Mouse (Mus musculus): ENCODE results near the gene Fam129b. TPM values are rescaled to one million over a fixed set of nuclear protein-coding genes. Genes with fewer than 3 reads are reported as not detected.
"Not testable (repeated sequence)": the region's sequence is repeated elsewhere in the genome, so short reads cannot be mapped to it uniquely, and the experiment has no call there.

The Fam129b gene
- polyA plus RNA-seq, 1 experiment from 2014 or later, result 29.1 TPM

GRCm38 (mm10) chr2:32847468-32847821, 28.5 kb upstream of the Fam129b start:
- Histone ChIP-seq H3K4me3 (peak overlapping the region; percentile 82), H3K4me1 (peaks cover 27% of the 10 kb centered on the region), H3K36me3 (no peaks in the 10 kb centered on the region), H3K9me3 (no peaks in the 10 kb centered on the region), H3K27me3 (peaks cover 19% of the 10 kb centered on the region), H3K27ac (replicated peaks) (no peak overlapping the region; the same call in 1 of the 2 replicates), H3K4me2 (replicated peaks) (peak overlapping the region; percentile 97), H3K9ac (replicated peaks) (peak overlapping the region; percentile 82; the same call in 1 of the 2 replicates)
- peak; percentile 48 for ATAC-seq (ENCODE audit: low FRiP score, low read depth)
- WGBS, result 48% methylated on average over 6 of the region's 6 CpGs

DNA sequence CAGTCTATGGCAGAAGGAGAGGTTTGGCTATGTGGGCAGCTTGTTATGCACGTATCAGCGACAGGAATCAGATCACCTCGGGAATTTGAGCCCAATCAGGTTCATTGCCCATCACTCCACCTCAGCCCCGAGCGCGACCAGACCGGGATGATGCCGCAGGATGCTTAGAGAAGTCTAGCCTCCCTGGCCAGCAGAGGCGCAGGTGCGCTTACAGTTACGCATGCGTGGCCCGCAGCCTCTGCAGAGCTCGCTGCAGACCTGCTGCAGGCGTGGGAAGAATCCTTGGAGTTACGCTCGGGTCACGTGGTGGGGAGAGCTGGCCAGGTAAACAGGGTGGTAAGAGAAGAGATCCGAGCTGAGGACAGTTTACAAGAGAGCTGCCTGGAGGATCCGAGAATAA, 23.8 kb upstream of the Fam129b start:
- no peak overlapping the region for H3K9ac ChIP-seq (replicated peaks)
- H3K9me3 ChIP-seq, result no peaks in the 10 kb centered on the region
- H3K27me3 ChIP-seq, result peaks cover 24% of the 10 kb centered on the region
- 5% methylated on average over 20 of the region's 20 CpGs for WGBS
- ATAC-seq (ENCODE audit: low FRiP score, low read depth), result no peak
- H3K4me1 ChIP-seq, result peaks cover 12% of the 10 kb centered on the region; the same call in 1 of the 2 replicates
- peak overlapping the region; percentile 32 for H3K4me2 ChIP-seq (replicated peaks)
- H3K27ac ChIP-seq (replicated peaks), result no peak overlapping the region
- no peaks in the 10 kb centered on the region for H3K36me3 ChIP-seq
- 0 out of 2 replicates have a peak overlapping the region, but pooled peaks have one; percentile 9 for H3K4me3 ChIP-seq

- H3K4me3 ChIP-seq; H3K9me3 ChIP-seq; H3K4me2 ChIP-seq (replicated peaks); H3K9ac ChIP-seq (replicated peaks); H3K4me1 ChIP-seq; H3K27ac ChIP-seq (replicated peaks); ATAC-seq (ENCODE audit: low FRiP score, low read depth); H3K36me3 ChIP-seq: not testable (repeated sequence)
- peaks cover 24% of the 10 kb centered on the region for H3K27me3 ChIP-seq
- 73% methylated on average over 4 of the region's 4 CpGs for WGBS
Observed at GRCm38 (mm10) chr2:32853716-32854115, 22.2 kb upstream of the Fam129b start.

- Histone ChIP-seq H3K9ac (replicated peaks) (no peak overlapping the region), H3K4me3 (no peak overlapping the region), H3K4me1 (peaks cover 8% of the 10 kb centered on the region; the same call in 1 of the 2 replicates), H3K9me3 (no peaks in the 10 kb centered on the region), H3K27ac (replicated peaks) (no peak overlapping the region), H3K36me3 (no peaks in the 10 kb centered on the region), H3K4me2 (replicated peaks) (no peak overlapping the region), H3K27me3 (peaks cover 24% of the 10 kb centered on the region)
- 6% methylated on average over 8 of the region's 8 CpGs for WGBS
- peak; percentile 70; the same call in 1 of the 2 replicates for ATAC-seq (ENCODE audit: low FRiP score, low read depth)
Observed at GRCm38 (mm10) chr2:32854206-32854605, 21.7 kb upstream of the Fam129b start.

DNA sequence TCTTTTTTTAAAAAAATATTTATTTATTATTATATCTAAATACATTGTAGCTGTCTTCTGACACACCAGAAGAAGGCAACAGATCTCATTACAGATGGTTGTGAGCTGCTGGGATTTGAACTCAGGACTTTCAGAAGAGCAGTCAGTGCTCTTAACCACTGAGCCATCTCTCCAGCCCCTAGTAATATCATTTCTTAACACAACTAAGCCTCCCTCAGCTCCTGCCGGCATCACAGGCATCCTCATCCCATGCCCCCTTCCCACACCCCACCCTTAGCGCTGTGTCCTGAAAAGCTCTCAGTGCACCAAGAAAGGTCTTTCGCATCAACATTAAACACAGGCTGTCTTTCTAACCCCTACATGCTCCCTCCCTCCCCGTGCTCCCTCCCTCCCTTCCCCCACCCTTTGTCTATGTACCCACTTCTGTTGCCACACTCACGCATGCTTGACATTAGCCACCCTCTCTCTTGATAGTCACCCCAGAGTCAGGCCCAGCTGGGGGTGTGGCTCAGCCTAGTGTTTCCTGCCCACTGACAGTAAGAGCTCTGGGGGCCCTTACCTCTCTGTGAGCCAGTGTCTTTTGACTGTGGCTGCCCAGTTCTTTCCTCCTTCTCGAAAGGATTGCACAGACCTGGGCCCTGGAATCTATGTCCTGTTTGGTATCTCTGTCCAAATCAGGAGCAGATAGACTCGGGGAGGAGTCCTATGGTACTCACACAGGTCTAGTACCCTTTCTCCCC, 20.7 kb upstream of the Fam129b start:
- peaks cover 8% of the 10 kb centered on the region; the same call in 1 of the 2 replicates for H3K4me1 ChIP-seq
- H3K9ac ChIP-seq (replicated peaks), result no peak overlapping the region
- H3K27ac ChIP-seq (replicated peaks), result no peak overlapping the region
- H3K4me3 ChIP-seq, result no peak overlapping the region
- H3K36me3 ChIP-seq, result no peaks in the 10 kb centered on the region
- H3K4me2 ChIP-seq (replicated peaks), result no peak overlapping the region
- 67% methylated on average over 7 of the region's 7 CpGs for WGBS
- no peaks in the 10 kb centered on the region for H3K9me3 ChIP-seq
- peaks cover 24% of the 10 kb centered on the region for H3K27me3 ChIP-seq
- no peak for ATAC-seq (ENCODE audit: low FRiP score, low read depth)

GRCm38 (mm10) chr2:32855790-32856465, 20.0 kb upstream of the Fam129b start:
- ATAC-seq (ENCODE audit: low FRiP score, low read depth), result no peak
- peaks cover 20% of the 10 kb centered on the region for H3K27me3 ChIP-seq
- H3K9ac ChIP-seq (replicated peaks), result no peak overlapping the region
- H3K4me2 ChIP-seq (replicated peaks), result no peak overlapping the region
- no peak overlapping the region for H3K27ac ChIP-seq (replicated peaks)
- WGBS, result 42% methylated on average over 5 of the region's 5 CpGs
- no peaks in the 10 kb centered on the region for H3K9me3 ChIP-seq
- H3K36me3 ChIP-seq, result no peaks in the 10 kb centered on the region
- H3K4me1 ChIP-seq, result peaks cover 8% of the 10 kb centered on the region; the same call in 1 of the 2 replicates
- H3K4me3 ChIP-seq, result no peak overlapping the region

DNA sequence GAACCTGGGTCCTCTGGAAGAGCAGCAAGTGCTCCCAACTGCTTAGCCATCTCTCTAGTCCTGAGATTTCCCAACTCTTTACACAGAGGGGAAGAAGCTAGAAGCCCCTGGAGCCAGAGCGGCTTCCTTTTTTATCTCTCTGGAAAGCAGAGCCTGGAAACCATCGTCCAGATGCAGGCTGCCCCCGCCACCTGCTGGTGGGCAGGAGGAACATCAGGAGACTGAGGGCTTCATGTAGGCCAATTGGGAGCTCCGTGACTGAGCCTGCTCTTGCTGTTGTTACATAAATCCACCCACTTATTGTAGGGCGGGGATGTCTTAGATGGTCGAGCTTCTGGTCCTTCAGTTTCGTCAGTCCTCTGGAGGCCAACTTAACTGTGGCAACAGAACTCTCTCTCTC, 18.3 kb upstream of the Fam129b start:
- peaks cover 4% of the 10 kb centered on the region for H3K27me3 ChIP-seq
- 2% methylated on average over 7 of the region's 7 CpGs for WGBS
- no peaks in the 10 kb centered on the region for H3K36me3 ChIP-seq
- peak; percentile 63 for ATAC-seq (ENCODE audit: low FRiP score, low read depth)
- no peak overlapping the region for H3K4me2 ChIP-seq (replicated peaks)
- H3K27ac ChIP-seq (replicated peaks), result no peak overlapping the region
- H3K4me3 ChIP-seq, result no peak overlapping the region
- H3K9me3 ChIP-seq, result no peaks in the 10 kb centered on the region
- no peak overlapping the region for H3K9ac ChIP-seq (replicated peaks)
- H3K4me1 ChIP-seq, result peaks cover under 1% of the 10 kb centered on the region; the same call in 1 of the 2 replicates

DNA sequence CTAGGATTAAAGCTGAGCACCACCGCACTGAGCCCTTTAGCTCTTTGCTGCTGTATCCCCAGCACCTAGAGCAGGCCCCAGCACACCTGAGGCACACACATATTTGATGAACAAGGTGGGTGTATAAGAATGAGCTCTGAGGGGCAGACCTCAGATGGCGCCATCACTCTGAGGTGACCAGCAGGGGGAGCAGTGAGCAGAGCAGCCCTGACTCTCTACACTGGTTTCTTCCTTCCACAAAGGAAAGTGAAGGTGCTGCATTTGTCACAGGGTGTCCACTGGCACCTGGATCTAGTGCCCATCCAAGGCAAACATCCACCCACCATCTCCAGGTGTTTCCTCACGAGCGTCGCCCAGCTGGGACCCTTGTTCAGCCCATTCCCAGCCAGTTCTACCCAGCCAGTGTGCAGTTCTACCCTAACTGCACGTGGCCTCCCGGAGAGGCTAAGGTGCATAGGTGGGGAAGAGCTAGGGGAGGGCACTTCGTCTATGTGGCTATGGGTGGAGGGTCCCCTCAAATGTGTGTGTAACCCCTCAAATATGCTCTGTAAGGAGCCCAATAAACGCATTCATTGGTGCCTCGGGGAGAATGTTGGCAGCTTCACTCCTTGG, 16.8 kb upstream of the Fam129b start:
- no peak overlapping the region for H3K4me2 ChIP-seq (replicated peaks)
- no peaks in the 10 kb centered on the region for H3K36me3 ChIP-seq
- 49% methylated on average over 10 of the region's 10 CpGs for WGBS
- H3K27ac ChIP-seq (replicated peaks), result no peak overlapping the region
- no peaks in the 10 kb centered on the region for H3K9me3 ChIP-seq
- H3K27me3 ChIP-seq, result no peaks in the 10 kb centered on the region; the same call in 1 of the 2 replicates
- no peak for ATAC-seq (ENCODE audit: low FRiP score, low read depth)
- H3K4me3 ChIP-seq, result no peak overlapping the region
- no peak overlapping the region for H3K9ac ChIP-seq (replicated peaks)
- no peaks in the 10 kb centered on the region; the same call in 1 of the 2 replicates for H3K4me1 ChIP-seq

DNA sequence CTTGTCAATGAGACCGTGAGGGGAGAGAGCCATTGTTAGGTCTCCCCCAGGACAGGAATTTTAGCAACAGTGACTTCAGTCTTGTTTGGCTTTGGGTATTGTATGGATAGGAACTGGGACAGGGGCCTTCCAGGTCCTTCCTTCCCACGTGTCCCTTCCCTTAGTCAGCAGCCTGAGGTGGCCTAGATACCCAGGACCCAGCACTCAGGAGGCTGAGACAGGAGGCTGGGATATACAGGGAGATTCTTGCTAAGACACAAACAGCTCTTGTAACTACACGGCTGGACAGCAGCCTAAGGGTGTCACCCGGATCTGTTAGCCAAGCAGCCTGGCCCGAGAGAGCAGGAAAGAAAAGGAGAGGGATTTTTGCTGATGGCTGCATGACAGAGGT, 16.3 kb upstream of the Fam129b start:
- no peak for ATAC-seq (ENCODE audit: low FRiP score, low read depth)
- 87% methylated on average over 5 of the region's 5 CpGs for WGBS

DNA sequence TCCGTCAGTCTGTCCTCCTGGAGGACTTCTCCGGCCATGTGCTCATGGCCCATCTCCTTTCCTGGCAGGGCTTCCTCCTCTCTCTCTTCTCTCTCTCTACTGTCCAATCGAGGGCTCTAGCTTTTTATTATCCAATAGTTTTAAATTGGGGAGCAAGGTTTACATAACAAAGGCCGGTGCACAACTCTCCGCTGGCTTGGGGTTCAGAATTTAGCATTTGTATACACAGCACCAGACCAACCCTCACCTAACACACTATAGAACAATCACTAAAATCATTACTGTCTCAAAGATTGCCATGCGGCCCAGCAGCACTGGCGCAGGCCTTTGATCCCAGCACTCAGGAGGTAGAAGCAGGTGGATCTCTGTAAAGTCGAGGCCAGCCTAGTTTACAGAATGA, 15.1 kb upstream of the Fam129b start:
- Histone ChIP-seq H3K27me3 (no peaks in the 10 kb centered on the region; the same call in 1 of the 2 replicates), H3K4me3 (no peak overlapping the region), H3K9ac (replicated peaks) (no peak overlapping the region), H3K36me3 (no peaks in the 10 kb centered on the region), H3K27ac (replicated peaks) (no peak overlapping the region), H3K4me2 (replicated peaks) (no peak overlapping the region), H3K9me3 (no peaks in the 10 kb centered on the region), H3K4me1 (no peaks in the 10 kb centered on the region; the same call in 1 of the 2 replicates)
- WGBS, result 84% methylated on average over 8 of the region's 8 CpGs
- ATAC-seq (ENCODE audit: low FRiP score, low read depth), result no peak

More for the DNA sequence above, 16.3 kb upstream of the Fam129b start:
- no peak overlapping the region for H3K4me2 ChIP-seq (replicated peaks)
- H3K27ac ChIP-seq (replicated peaks), result no peak overlapping the region
- H3K4me3 ChIP-seq, result no peak overlapping the region
- no peaks in the 10 kb centered on the region for H3K36me3 ChIP-seq
- H3K9ac ChIP-seq (replicated peaks), result no peak overlapping the region
- no peaks in the 10 kb centered on the region; the same call in 1 of the 2 replicates for H3K4me1 ChIP-seq
- H3K9me3 ChIP-seq, result no peaks in the 10 kb centered on the region
- H3K27me3 ChIP-seq, result no peaks in the 10 kb centered on the region; the same call in 1 of the 2 replicates

- Histone ChIP-seq H3K4me2 (replicated peaks) (no peak overlapping the region), H3K27ac (replicated peaks) (no peak overlapping the region), H3K27me3 (no peaks in the 10 kb centered on the region; the same call in 1 of the 2 replicates), H3K4me3 (no peak overlapping the region), H3K4me1 (no peaks in the 10 kb centered on the region), H3K36me3 (no peaks in the 10 kb centered on the region), H3K9ac (replicated peaks) (no peak overlapping the region), H3K9me3 (no peaks in the 10 kb centered on the region)
- no peak for ATAC-seq (ENCODE audit: low FRiP score, low read depth)
- WGBS, result 95% methylated on average over 3 of the region's 3 CpGs
Observed at GRCm38 (mm10) chr2:32863317-32863716, 12.6 kb upstream of the Fam129b start.

GRCm38 (mm10) chr2:32864755-32865154, 11.2 kb upstream of the Fam129b start:
- Histone ChIP-seq H3K4me1 (no peaks in the 10 kb centered on the region), H3K9me3 (no peaks in the 10 kb centered on the region), H3K9ac (replicated peaks) (no peak overlapping the region), H3K27ac (replicated peaks) (no peak overlapping the region), H3K4me3 (no peak overlapping the region), H3K4me2 (replicated peaks) (no peak overlapping the region), H3K36me3 (no peaks in the 10 kb centered on the region), H3K27me3 (no peaks in the 10 kb centered on the region; the same call in 1 of the 2 replicates)
- no peak for ATAC-seq (ENCODE audit: low FRiP score, low read depth)
- WGBS, result 52% methylated on average over 2 of the region's 2 CpGs

Data from midbrain, embryonic 12.5 days (tissue).